Mouse (Mus musculus): ENCODE results near the gene Cdc40.
A peak's percentile ranks its signal among the peaks of the same experiment; 100 is the strongest.

Cdc40 gene

GRCm38 (mm10) chr10:40883644-40884278 lies 650 bp upstream of the Cdc40 start:
- Histone ChIP-seq H3K36me3 (ENCODE audit: control insufficient read depth, insufficient read depth, low read length, poor library complexity, severe bottlenecking) (0 out of 2 replicates have a peak, but pooled peaks cover 2% of the 10 kb centered on the region), H3K27me3 (ENCODE audit: control insufficient read depth, insufficient read depth, low read length, poor library complexity, severe bottlenecking) (peaks cover 4% of the 10 kb centered on the region; the same call in 1 of the 2 replicates)
- no peak for DNase-seq (ENCODE audit: low read depth, low spot score)

- peak; percentile 16 for DNase-seq (ENCODE audit: low read depth, low spot score)
- Histone ChIP-seq H3K27me3 (ENCODE audit: control insufficient read depth, insufficient read depth, low read length, poor library complexity, severe bottlenecking) (peaks cover 4% of the 10 kb centered on the region; the same call in 1 of the 2 replicates), H3K36me3 (ENCODE audit: control insufficient read depth, insufficient read depth, low read length, poor library complexity, severe bottlenecking) (0 out of 2 replicates have a peak, but pooled peaks cover 2% of the 10 kb centered on the region)
These were observed 778 bp downstream of the Cdc40 start for GRCm38 (mm10) chr10:40882333-40882732.

DNA sequence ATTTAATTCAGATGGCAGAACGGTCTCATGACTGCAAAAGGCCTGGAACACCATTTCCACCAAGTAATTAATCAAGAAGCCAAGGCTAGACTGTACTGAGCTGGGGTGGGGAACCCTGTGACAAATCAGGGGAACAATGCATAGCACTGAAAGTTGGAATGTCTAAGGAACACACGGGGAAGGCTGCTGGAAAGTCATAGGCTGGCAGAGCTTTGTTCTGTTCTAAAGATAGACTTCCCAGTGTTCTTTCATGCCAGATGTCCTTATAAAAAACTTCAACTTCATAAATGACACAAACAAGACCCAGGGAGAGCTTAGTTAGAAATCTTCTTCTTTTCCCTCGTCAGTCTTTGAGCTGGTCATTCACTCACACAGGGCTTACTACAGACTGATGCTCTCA lies 1.9 kb downstream of the Cdc40 start:
- Histone ChIP-seq H3K27me3 (ENCODE audit: control insufficient read depth, insufficient read depth, low read length, poor library complexity, severe bottlenecking) (peaks cover 4% of the 10 kb centered on the region; the same call in 1 of the 2 replicates), H3K36me3 (ENCODE audit: control insufficient read depth, insufficient read depth, low read length, poor library complexity, severe bottlenecking) (0 out of 2 replicates have a peak, but pooled peaks cover 2% of the 10 kb centered on the region)
- no peak for DNase-seq (ENCODE audit: low read depth, low spot score)

GRCm38 (mm10) chr10:40879969-40880368 lies 3.1 kb downstream of the Cdc40 start:
- DNase-seq (ENCODE audit: low read depth, low spot score) = no peak
- H3K27me3 ChIP-seq (ENCODE audit: control insufficient read depth, insufficient read depth, low read length, poor library complexity, severe bottlenecking) = peaks cover 4% of the 10 kb centered on the region; the same call in 1 of the 2 replicates
- H3K36me3 ChIP-seq (ENCODE audit: control insufficient read depth, insufficient read depth, low read length, poor library complexity, severe bottlenecking) = 0 out of 2 replicates have a peak, but pooled peaks cover 2% of the 10 kb centered on the region

DNA sequence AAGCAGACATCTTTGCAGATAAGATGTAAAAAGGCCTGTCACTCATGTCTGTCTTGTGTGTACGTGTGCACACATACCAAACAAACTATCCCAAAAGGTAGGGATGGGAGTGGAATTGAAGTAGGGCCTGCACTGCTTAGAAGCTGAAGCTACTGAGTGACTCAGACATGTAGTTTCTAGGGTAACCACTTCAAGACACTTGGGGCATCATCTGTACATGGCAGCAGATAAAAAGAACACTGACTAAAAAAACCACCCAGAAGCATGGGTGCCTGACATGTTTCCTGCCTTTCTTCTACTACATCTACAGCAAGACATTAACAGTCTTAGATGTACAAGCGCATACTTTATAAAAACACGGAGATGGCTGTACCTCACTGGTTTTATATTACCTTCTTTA lies 4.9 kb downstream of the Cdc40 start:
- Histone ChIP-seq H3K36me3 (ENCODE audit: control insufficient read depth, insufficient read depth, low read length, poor library complexity, severe bottlenecking) (0 out of 2 replicates have a peak, but pooled peaks cover 2% of the 10 kb centered on the region), H3K27me3 (ENCODE audit: control insufficient read depth, insufficient read depth, low read length, poor library complexity, severe bottlenecking) (no peaks in the 10 kb centered on the region)
- DNase-seq (ENCODE audit: low read depth, low spot score) = no peak

DNA sequence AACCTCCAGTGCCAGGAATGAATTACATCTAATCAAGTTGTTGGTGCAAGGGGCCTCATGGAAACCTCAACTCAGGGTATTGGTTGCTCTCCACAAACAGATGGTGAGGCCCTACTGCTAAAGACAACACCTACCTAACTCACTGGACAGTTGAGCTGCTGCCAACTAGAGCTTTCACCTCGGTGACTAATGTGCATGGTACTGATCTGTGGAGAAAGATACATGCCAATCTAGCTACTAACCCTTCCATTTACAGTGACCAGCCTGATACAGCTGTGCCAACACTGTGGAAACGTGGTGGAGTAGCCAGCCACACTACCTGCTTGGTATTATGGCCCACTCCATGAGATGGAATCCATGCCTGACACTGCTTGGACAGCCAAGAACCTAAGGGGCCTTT lies 11.1 kb downstream of the Cdc40 start:
- H3K36me3 ChIP-seq (ENCODE audit: control insufficient read depth, insufficient read depth, low read length, poor library complexity, severe bottlenecking) = no peaks in the 10 kb centered on the region
- no peak for DNase-seq (ENCODE audit: low read depth, low spot score)
- H3K27me3 ChIP-seq (ENCODE audit: control insufficient read depth, insufficient read depth, low read length, poor library complexity, severe bottlenecking) = no peaks in the 10 kb centered on the region

DNA sequence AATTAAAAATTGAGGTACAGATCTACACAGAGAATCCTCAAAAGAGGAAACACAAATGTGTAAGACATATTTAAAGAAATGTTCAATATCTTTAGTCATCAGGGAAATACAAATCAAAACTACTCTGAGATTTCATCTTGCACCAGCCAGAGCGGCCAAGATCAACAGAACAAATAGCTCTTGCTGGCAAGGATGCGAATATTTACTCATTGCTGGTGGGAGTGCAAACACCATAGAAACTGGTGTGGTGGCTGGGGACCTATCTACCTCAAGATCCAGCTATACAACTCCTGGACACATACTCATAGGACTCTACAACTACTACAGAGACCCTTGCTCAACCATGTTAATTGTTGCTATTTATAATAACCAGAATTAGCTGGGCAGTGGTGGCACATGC lies 11.8 kb downstream of the Cdc40 start:
- H3K27me3 ChIP-seq (ENCODE audit: control insufficient read depth, insufficient read depth, low read length, poor library complexity, severe bottlenecking) = no peaks in the 10 kb centered on the region
- H3K36me3 ChIP-seq (ENCODE audit: control insufficient read depth, insufficient read depth, low read length, poor library complexity, severe bottlenecking) = no peaks in the 10 kb centered on the region

DNA sequence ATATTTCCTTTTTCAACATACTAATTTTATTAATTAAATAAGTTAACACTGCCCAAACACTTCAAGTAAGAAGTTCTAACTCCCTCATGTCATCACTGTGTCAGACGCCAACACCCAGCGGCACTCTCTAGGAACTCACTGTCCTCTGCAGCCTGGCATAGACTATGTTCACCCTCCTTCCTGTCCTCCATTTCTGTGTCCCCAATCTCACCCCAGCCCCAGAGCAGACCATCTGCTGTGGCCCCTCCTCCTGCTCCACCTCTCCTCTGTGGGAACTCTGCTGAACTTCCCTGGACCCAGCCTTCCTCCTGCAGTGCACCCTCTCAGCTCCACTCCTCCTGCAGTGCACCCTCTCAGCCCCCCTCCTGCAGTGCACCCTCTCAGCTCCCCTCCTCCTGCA lies 15.0 kb downstream of the Cdc40 start:
- Histone ChIP-seq H3K36me3 (ENCODE audit: control insufficient read depth, insufficient read depth, low read length, poor library complexity, severe bottlenecking) (peaks cover 2% of the 10 kb centered on the region; the same call in 1 of the 2 replicates), H3K27me3 (ENCODE audit: control insufficient read depth, insufficient read depth, low read length, poor library complexity, severe bottlenecking) (no peaks in the 10 kb centered on the region)
- no peak for DNase-seq (ENCODE audit: low read depth, low spot score)

More for the DNA sequence above, 11.8 kb downstream of the Cdc40 start:
- DNase-seq (ENCODE audit: low read depth, low spot score) = no peak

GRCm38 (mm10) chr10:40857599-40857998 lies 25.5 kb downstream of the Cdc40 start:
- no peak for DNase-seq (ENCODE audit: low read depth, low spot score)
- H3K36me3 ChIP-seq (ENCODE audit: control insufficient read depth, insufficient read depth, low read length, poor library complexity, severe bottlenecking) = 0 out of 2 replicates have a peak, but pooled peaks cover 3% of the 10 kb centered on the region
- H3K27me3 ChIP-seq (ENCODE audit: control insufficient read depth, insufficient read depth, low read length, poor library complexity, severe bottlenecking) = no peaks in the 10 kb centered on the region

DNA sequence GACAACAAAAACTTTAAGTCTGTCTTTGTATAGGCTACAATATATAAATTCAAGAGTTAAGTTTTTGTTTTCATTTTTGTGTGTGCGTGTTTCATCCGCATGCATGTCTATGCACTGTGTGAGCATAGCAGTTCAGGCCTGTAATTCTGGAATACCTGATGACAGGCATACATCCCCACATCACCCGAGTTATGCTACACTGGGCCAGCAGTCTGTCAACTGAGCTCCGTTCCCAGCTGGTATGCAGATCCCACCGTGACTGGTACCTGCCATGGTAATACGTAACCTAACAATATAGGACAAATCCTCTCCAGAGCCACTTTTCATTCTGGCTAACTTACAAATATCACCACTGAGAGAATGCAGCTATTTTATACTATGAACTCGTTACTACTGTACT lies 26.4 kb downstream of the Cdc40 start:
- Histone ChIP-seq H3K27me3 (ENCODE audit: control insufficient read depth, insufficient read depth, low read length, poor library complexity, severe bottlenecking) (no peaks in the 10 kb centered on the region), H3K36me3 (ENCODE audit: control insufficient read depth, insufficient read depth, low read length, poor library complexity, severe bottlenecking) (0 out of 2 replicates have a peak, but pooled peaks cover 3% of the 10 kb centered on the region)
- no peak for DNase-seq (ENCODE audit: low read depth, low spot score)

DNA sequence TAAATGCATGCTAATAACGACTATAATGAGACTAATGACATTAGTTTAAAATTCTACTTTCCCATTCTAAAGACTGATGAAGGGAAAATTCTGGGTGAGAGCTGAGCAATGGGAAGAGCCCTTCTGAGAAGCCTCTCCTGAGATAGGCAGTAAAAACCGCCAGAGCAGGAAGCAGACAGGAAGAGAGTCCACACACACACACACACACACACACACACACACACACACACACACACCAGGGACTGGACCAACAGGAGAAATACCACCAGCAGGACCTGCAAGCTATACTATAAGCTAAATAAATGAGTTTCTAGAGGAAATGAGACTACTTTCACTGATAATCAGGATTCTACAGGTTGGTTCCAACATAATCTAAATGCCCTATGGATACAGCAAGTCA lies 27.5 kb downstream of the Cdc40 start:
- no peak for DNase-seq (ENCODE audit: low read depth, low spot score)
- Histone ChIP-seq H3K27me3 (ENCODE audit: control insufficient read depth, insufficient read depth, low read length, poor library complexity, severe bottlenecking) (no peaks in the 10 kb centered on the region), H3K36me3 (ENCODE audit: control insufficient read depth, insufficient read depth, low read length, poor library complexity, severe bottlenecking) (0 out of 2 replicates have a peak, but pooled peaks cover 3% of the 10 kb centered on the region)

DNA sequence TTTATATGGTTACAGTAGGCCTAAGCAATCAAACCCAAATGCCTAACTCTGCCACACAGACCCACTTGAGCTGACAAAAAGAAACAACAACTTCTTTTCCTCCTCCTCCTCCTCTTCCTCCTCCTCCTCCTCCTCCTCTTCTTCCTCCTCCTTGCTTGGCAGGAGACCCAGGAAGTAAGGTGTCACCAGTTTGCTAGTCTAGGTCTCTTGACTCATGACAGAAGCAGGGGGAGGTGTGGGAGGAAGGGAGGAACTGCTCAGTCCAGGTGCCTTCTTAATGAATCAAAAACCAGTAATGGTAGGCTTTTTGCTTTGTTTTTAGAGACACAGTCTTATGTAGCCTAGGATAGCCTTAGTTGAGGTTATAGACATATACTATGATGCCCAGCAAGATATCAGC lies 32.0 kb downstream of the Cdc40 start:
- Histone ChIP-seq H3K36me3 (ENCODE audit: control insufficient read depth, insufficient read depth, low read length, poor library complexity, severe bottlenecking) (peaks cover 12% of the 10 kb centered on the region; the same call in 1 of the 2 replicates), H3K27me3 (ENCODE audit: control insufficient read depth, insufficient read depth, low read length, poor library complexity, severe bottlenecking) (no peaks in the 10 kb centered on the region)
- no peak for DNase-seq (ENCODE audit: low read depth, low spot score)

GRCm38 (mm10) chr10:40850644-40851043 lies 32.5 kb downstream of the Cdc40 start:
- Histone ChIP-seq H3K27me3 (ENCODE audit: control insufficient read depth, insufficient read depth, low read length, poor library complexity, severe bottlenecking) (no peaks in the 10 kb centered on the region), H3K36me3 (ENCODE audit: control insufficient read depth, insufficient read depth, low read length, poor library complexity, severe bottlenecking) (peaks cover 16% of the 10 kb centered on the region)
- no peak for DNase-seq (ENCODE audit: low read depth, low spot score)

GRCm38 (mm10) chr10:40847176-40847874 lies 35.8 kb downstream of the Cdc40 start:
- DNase-seq (ENCODE audit: low read depth, low spot score) = no peak
- peaks cover 28% of the 10 kb centered on the region for H3K36me3 ChIP-seq (ENCODE audit: control insufficient read depth, insufficient read depth, low read length, poor library complexity, severe bottlenecking)
- H3K27me3 ChIP-seq (ENCODE audit: control insufficient read depth, insufficient read depth, low read length, poor library complexity, severe bottlenecking) = no peaks in the 10 kb centered on the region

DNA sequence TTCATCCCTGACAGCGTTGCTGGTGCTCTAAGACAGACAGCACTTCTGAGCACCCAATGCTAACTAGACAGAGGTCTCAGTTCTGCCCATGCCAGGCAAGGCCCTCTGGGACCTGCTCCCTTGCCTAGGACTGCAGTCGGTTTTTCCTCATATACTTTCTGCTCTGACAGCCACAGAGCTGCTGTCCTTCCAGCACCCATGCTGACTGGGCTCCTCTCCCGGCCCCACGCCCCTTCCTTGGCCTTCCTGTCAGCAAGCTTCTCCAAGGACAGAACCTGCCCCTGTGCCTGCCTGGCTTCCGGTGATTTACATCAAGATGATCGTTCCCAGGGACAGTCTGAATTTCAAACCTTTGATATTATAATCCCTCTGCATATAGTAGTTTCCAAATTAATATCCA lies 37.5 kb downstream of the Cdc40 start:
- Histone ChIP-seq H3K36me3 (ENCODE audit: control insufficient read depth, insufficient read depth, low read length, poor library complexity, severe bottlenecking) (peaks cover 28% of the 10 kb centered on the region), H3K27me3 (ENCODE audit: control insufficient read depth, insufficient read depth, low read length, poor library complexity, severe bottlenecking) (no peaks in the 10 kb centered on the region)
- DNase-seq (ENCODE audit: low read depth, low spot score) = no peak
